Mouse (Mus musculus) limb, embryonic 12.5 days (tissue): ENCODE results near the gene Skint6. TPM values are rescaled to one million over a fixed set of nuclear protein-coding genes. Genes with fewer than 3 reads are reported as not detected.
"Not testable (repeated sequence)": the region's sequence is repeated elsewhere in the genome, so short reads cannot be mapped to it uniquely, and the experiment has no call there.

Source experiments
- ATAC-seq: fragments of 200-750 bp; cut with Nextera tagmentation; 2 replicates; pipeline ENCODE4 v1.8.0; 2017; ENCODE audit warnings: low read depth, moderate TSS enrichment; ENCODE audit not compliant: insufficient number of reproducible peaks, insufficient read depth, low FRiP score, low TSS enrichment
- H3K27ac ChIP-seq: fragments of 300-500 bp; sonication (generic); 2 replicates; pipeline ENCODE4 v1.5.1; 2016; ENCODE audit warnings: mild to moderate bottlenecking, moderate library complexity
- H3K27me3 ChIP-seq: fragments of 300-500 bp; sonication (generic); 2 replicates; pipeline ENCODE4 v1.6.1; 2016; ENCODE audit warnings: mild to moderate bottlenecking, moderate library complexity
- H3K36me3 ChIP-seq: fragments of 300-500 bp; sonication (generic); 2 replicates; pipeline ENCODE4 v1.6.1; 2016; ENCODE audit warnings: mild to moderate bottlenecking, moderate library complexity
- H3K4me1 ChIP-seq: fragments of 300-500 bp; sonication (generic); replicated peaks from 2 replicates; pipeline ENCODE4 v1.6.1; 2016
- H3K4me2 ChIP-seq: fragments of 300-500 bp; sonication (generic); 2 replicates; pipeline ENCODE4 v1.6.1; 2016; ENCODE audit warnings: mild to moderate bottlenecking, moderate library complexity
- H3K4me3 ChIP-seq: fragments of 300-500 bp; sonication (generic); replicated peaks from 2 replicates; pipeline ENCODE4 v1.5.1; 2016; ENCODE audit warnings: mild to moderate bottlenecking
- H3K9ac ChIP-seq: fragments of 300-500 bp; sonication (generic); replicated peaks from 2 replicates; pipeline ENCODE4 v1.6.1; 2016; ENCODE audit warnings: mild to moderate bottlenecking, moderate library complexity
- H3K9me3 ChIP-seq: fragments of 300-500 bp; sonication (generic); 2 replicates; pipeline ENCODE4 v1.6.1; 2016; ENCODE audit warnings: mild to moderate bottlenecking, moderate library complexity
- WGBS: fragments of 180-500 bp; shearing (Covaris S2); methylation state at CpG from one replicate; pipeline ENCODE4 v1.1.7; 2016; 5-methylcytosine and 5-hydroxymethylcytosine counted together
- polyA plus RNA-seq: library from polyadenylated mRNA; unstranded; fragments of >200 nt; fragmentation: Nextera tagmentation; extraction: Ambion mirVana; gene quantifications from 2 replicates; pipeline ENCODE4 v1.2.1, GENCODE M21; 2016

The Skint6 gene
- not detected in 2 replicates for polyA plus RNA-seq

DNA sequence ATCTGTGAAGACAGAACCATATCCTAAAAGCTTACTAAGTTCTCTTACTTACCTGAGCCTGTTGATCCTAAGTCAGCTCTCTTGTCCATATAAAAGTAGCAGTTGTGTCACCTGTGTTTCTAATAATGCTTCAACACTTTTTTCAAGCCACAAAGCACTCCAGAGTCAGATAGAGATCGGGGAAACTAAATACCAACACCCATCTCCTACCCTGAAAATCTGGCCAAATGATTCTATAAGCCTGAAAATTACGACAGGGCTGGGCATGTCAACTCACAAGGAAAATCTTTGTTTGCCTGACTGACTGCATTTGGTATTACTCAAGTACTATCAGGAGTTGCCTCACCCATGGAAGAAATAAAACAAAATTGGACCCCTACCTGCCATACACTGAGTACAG, at the start of gene Skint6:
Gene Skint6, minus strand, starts transcription at position 101 of the 400 bp plus-strand sequence.
- H3K27ac ChIP-seq, result no peak within 1 kb of the TSS
- no peak within 1 kb of the TSS for H3K4me2 ChIP-seq
- no peak within 1 kb of the TSS for H3K4me3 ChIP-seq
- H3K9me3 ChIP-seq, result peaks cover 4% of the 10 kb centered on the region
- no peaks in the 10 kb centered on the region for H3K4me1 ChIP-seq
- no peak for ATAC-seq
- H3K27me3 ChIP-seq, result no peaks in the 10 kb centered on the region
- WGBS, result 66% methylated on average over 2 of the region's 2 CpGs
- H3K36me3 ChIP-seq, result no peaks in the 10 kb centered on the region
- H3K9ac ChIP-seq, result no peak within 1 kb of the TSS

DNA sequence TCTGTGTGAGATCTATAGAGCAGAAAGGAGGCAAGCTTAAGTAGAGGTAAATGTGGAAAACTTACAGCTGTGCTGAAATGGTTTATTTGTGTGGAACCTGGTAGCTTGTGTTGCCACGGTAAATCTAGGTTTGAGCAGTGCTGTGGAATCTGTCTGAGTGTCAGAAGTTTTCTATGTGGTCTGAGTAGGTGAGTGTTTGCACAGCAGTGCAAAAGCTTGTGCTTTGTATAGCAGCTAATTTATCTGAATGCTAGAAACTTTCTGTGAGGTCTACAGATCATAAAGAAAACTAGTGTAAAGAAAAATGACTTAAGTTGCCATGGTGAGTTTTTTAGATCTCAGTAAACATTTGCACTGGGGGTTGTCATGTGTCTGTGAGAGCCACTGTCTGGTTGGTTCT, 34.1 kb upstream of the Skint6 start:
- H3K4me1 ChIP-seq, result no peaks in the 10 kb centered on the region
- H3K4me2 ChIP-seq, result no peak overlapping the region
- no peaks in the 10 kb centered on the region for H3K27me3 ChIP-seq
- no peak overlapping the region for H3K27ac ChIP-seq
- no peak for ATAC-seq
- no peaks in the 10 kb centered on the region for H3K36me3 ChIP-seq
- peaks cover 41% of the 10 kb centered on the region for H3K9me3 ChIP-seq
- H3K4me3 ChIP-seq, result no peak overlapping the region
- 82% methylated on average over 1 of the region's 1 CpGs for WGBS
- no peak overlapping the region for H3K9ac ChIP-seq

DNA sequence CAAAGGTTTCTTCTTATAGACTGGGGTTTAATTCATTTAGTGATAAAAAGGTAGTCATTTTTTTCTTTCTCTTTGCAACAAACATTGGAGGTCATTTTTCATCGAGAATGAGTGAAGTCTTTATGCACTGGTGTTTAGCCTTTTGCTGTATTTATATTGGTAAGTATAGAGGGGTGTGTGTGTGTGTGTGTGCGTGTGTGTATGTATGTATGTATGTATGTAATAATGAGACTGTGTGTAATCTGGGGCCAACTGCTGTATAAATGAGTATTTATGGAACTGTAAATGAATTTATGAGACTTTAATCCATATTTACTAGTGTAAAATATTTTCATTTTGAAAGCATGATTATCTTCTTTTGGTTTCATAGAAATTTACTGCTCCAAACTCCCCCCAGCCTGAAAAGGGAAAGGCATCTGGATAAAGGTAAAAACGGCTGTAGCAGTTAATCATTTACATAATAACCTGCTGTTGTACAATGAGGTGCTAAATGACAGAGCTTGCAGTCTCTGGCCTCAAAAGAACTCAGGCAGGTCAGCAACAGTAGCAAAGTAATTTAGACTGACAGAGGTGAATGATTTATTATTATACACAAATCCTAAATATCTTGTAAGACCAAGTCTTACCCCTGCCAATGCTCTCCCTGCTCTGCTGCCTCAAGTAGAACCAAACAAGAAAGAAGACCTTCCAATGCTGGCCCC, 15.2 kb upstream of the Skint6 start:
- WGBS, result 54% methylated on average over 3 of the region's 3 CpGs
- no peaks in the 10 kb centered on the region for H3K4me1 ChIP-seq

DNA sequence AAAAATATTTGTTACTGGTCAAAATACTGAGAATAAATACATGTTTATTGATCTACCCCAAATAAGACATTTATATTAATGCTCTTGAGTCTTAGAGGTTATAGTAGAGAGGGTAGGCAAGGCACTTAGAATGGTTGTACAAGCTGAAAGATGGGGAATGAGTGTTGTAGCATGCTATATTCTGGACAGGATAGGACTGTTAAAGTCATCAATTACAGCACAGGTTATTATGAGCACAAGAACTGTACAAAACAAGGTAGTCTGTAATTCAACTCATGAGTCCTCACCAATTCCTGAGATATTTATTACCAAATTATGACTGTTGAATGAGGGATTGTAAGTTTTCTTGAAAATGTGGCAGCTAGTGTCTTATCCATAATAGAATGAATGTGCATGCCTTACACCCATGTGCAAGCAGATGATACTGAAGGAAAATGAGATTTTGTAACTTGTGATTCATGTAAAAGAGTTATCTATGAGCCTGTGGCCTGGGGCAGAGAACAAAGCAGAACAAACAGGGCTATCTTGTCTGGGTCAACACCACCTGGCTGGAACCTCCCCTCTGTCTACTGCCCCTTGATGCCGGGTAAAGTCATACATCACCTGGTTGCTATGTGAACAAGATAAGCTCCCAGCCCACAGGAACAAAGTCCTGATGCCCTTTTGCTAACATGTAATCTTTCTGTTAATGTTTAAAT, 23.3 kb downstream of the Skint6 start:
- no peak for ATAC-seq
- Histone ChIP-seq H3K36me3 (no peaks in the 10 kb centered on the region), H3K4me3 (no peak overlapping the region), H3K4me1 (no peaks in the 10 kb centered on the region), H3K27ac (no peak overlapping the region), H3K9ac (no peak overlapping the region), H3K27me3 (no peaks in the 10 kb centered on the region), H3K9me3 (peaks cover 33% of the 10 kb centered on the region), H3K4me2 (no peak overlapping the region)
- 83% methylated on average over 1 of the region's 1 CpGs for WGBS

More for the DNA sequence above, 15.2 kb upstream of the Skint6 start:
- Histone ChIP-seq H3K4me2 (no peak overlapping the region), H3K9ac (no peak overlapping the region), H3K9me3 (no peaks in the 10 kb centered on the region; the same call in 1 of the 2 replicates), H3K4me3 (no peak overlapping the region), H3K27ac (no peak overlapping the region), H3K27me3 (no peaks in the 10 kb centered on the region), H3K36me3 (no peaks in the 10 kb centered on the region)
- ATAC-seq, result no peak

DNA sequence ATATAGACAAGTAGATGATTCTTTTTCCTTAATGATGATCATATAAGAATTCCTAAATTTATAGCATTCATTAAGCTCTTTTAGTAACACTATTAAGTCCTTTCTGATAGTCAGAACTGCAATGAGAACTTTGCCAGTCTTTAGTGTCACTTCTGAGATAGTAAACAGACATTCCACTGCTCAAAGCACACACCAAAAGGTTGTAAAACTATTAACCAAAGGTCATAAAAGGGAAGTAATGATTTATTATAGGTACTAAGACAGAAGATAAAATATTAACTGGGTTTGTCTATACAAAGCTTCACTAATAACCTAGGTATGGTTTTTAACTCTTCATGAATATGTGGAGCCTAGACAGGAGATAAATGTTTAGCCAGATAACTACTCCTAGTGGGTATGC, 41.0 kb downstream of the Skint6 start:
- Histone ChIP-seq H3K4me2 (no peak overlapping the region), H3K4me3 (no peak overlapping the region), H3K36me3 (no peaks in the 10 kb centered on the region), H3K9me3 (peaks cover 18% of the 10 kb centered on the region), H3K9ac (no peak overlapping the region), H3K27me3 (no peaks in the 10 kb centered on the region), H3K4me1 (no peaks in the 10 kb centered on the region), H3K27ac (no peak overlapping the region)
- no peak for ATAC-seq

DNA sequence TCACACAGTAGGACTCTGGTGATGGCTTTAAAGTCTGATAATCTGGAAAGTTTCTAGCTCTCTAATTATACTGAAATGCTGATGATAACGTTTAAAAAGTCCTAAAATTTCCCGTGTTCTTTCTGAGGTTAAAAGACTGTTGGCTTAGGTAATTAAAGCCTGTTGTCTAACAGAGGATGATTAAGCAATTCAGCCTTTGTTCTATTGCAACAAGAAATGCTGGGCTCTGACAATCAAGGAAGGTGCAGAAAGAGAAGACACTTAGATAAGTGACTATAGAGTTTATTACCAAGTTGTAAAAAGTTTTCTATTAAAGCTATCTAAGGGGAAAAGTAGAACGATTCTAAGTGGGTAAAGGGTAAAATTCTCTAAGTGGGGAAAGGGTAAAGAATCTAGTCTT, 219.2 kb downstream of the Skint6 start:
- no peak overlapping the region for H3K9ac ChIP-seq
- no peak overlapping the region for H3K4me2 ChIP-seq
- no peak overlapping the region for H3K4me3 ChIP-seq
- H3K27ac ChIP-seq, result no peak overlapping the region
- no peaks in the 10 kb centered on the region for H3K27me3 ChIP-seq
- no peaks in the 10 kb centered on the region for H3K36me3 ChIP-seq
- 49% methylated on average over 3 of the region's 3 CpGs for WGBS
- H3K9me3 ChIP-seq, result peaks cover 7% of the 10 kb centered on the region
- no peak for ATAC-seq
- no peaks in the 10 kb centered on the region for H3K4me1 ChIP-seq

DNA sequence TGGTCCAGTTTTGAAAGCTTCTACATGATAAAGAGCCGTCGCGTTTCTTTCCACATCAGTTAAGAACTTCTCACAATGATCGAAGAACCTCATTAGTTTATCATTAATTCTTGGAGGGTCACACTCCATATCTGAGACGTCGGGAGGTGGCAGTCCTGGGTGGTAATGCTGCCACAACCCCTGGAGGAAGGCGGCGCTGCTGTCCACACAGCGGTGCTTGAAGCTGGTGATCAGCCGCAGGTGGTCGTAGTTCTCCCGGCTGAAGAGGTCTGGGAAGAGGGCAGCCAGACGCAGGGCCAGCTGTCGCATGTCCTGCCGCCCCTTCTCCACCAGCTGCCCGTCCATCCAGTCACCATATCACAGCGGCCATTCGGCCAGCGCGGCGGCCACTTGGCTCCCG, 307.6 kb downstream of the Skint6 start:
- not testable (repeated sequence) for ATAC-seq, H3K27ac ChIP-seq, H3K27me3 ChIP-seq, H3K4me1 ChIP-seq, H3K36me3 ChIP-seq, H3K4me2 ChIP-seq, H3K4me3 ChIP-seq, H3K9ac ChIP-seq
- WGBS, result 35% methylated on average over 22 of the region's 22 CpGs
- H3K9me3 ChIP-seq, result peaks cover 24% of the 10 kb centered on the region

DNA sequence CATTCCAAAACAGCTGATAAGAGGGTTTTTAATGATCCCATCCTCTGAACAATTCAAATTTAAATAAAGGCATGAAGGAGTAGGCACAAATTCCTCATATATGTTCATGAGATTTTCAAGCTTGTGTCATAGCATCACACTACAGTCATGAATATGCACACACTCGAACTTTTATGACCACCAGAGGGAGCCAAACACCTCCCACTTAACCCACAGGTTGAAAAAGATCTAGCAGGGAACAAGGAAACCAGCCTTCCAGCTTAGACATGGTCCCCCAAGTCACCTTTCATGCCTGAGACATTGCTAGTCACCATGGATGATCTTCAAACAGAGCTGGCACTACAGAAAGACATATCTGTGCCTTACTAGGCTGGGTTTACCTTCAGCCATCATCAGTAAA, 496.1 kb downstream of the Skint6 start:
- ATAC-seq, result no peak
- no peaks in the 10 kb centered on the region for H3K36me3 ChIP-seq
- no peaks in the 10 kb centered on the region for H3K27me3 ChIP-seq
- H3K27ac ChIP-seq, result no peak overlapping the region
- no peak overlapping the region for H3K9ac ChIP-seq
- no peak overlapping the region for H3K4me2 ChIP-seq
- H3K4me1 ChIP-seq, result no peaks in the 10 kb centered on the region
- 5% methylated on average over 1 of the region's 1 CpGs for WGBS
- peaks cover 45% of the 10 kb centered on the region for H3K9me3 ChIP-seq
- no peak overlapping the region for H3K4me3 ChIP-seq

DNA sequence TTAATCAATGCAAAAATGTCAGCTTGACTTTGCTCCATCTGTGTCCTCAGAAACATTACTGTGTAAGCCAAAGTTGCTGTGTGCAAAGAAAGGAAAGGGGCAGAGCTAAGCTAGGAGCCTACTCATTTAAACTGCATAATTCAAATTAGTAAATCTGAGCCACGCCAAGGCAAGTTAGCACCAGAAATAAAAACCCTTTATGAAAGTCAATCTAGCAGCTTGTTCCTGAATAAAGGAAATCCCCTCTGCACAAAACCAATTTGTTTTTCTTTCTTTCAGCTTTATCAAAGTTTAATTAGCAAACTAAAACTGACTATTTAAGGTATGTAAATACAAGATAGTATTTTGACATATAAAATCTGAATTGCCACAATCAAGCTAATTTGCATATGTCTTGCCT, 512.0 kb downstream of the Skint6 start, which contains the start of gene Skint10:
Gene Skint10, minus strand, starts transcription at position 101 of the 400 bp plus-strand sequence.
- no peak within 1 kb of the TSS for H3K4me3 ChIP-seq
- H3K27me3 ChIP-seq, result no peaks in the 10 kb centered on the region
- H3K27ac ChIP-seq, result no peak within 1 kb of the TSS
- 78% methylated on average over 1 of the region's 1 CpGs for WGBS
- no peaks in the 10 kb centered on the region for H3K4me1 ChIP-seq
- no peak within 1 kb of the TSS for H3K9ac ChIP-seq
- H3K4me2 ChIP-seq, result no peak within 1 kb of the TSS
- no peak for ATAC-seq
- peaks cover 18% of the 10 kb centered on the region for H3K9me3 ChIP-seq
- H3K36me3 ChIP-seq, result no peaks in the 10 kb centered on the region
